Comparison of ENCODE assay signal across 16 mouse cellular contexts in the genomic region with DNA sequence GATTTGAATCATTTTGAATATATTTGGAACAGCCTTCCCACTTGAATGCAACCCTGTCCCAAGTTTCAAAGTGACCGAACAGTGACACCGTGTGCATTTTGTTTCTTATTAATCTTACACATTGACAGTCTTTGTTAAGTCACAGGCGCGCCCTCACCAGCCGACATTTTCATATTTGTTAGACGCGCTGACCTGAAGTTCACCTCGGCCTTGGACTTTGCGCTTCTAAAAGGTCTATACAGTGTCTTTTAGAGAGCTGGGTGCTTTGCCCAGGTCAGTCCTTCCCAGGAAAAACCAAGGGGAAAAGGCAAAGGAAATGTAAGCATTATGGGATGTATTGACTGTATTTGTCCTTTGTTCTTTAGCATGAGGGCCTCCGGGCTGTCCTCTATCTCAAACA. TPM values are rescaled to one million over a fixed set of nuclear protein-coding genes. Genes with fewer than 3 reads are reported as not detected.
A peak's percentile ranks its signal among the peaks of the same experiment; 100 is the strongest.
DNase-seq lines count a peak whose midpoint lies in the region; ATAC-seq lines count a peak whose summit lies in the region.
"Had no signal": no experiment of that assay in that cellular context is flagged by ENCODE, and none has a peak within 500 bp of the region (broad histone marks: within the 10 kb centered on the region; RNA-seq: fewer than 3 reads in every experiment).

No protein-coding gene starts in this region.

- peaks cover 87% of the 10 kb centered on the region for H3K27me3 ChIP-seq in hindbrain, embryonic 14.5 days (ENCODE audit: control insufficient read depth, insufficient read depth, low read length)
- no peaks in the 10 kb centered on the region for H3K27me3 ChIP-seq in kidney, embryonic 15.5 days
- H3K27me3 ChIP-seq in neural tube, embryonic 14.5 days (ENCODE audit: control insufficient read depth, insufficient read depth, low read length), result no peaks in the 10 kb centered on the region

- H3K4me2 ChIP-seq in hindbrain, embryonic 14.5 days (replicated peaks), result peak overlapping the region; percentile 81
- peak overlapping the region; percentile 25; the same call in 1 of the 2 replicates for H3K4me2 ChIP-seq in kidney, embryonic 15.5 days
- H3K4me2 ChIP-seq in neural tube, embryonic 14.5 days (ENCODE audit: low read depth, low read length), result peak overlapping the region; percentile 21; the same call in 1 of the 2 replicates
- H3K4me2 ChIP-seq: heart, embryonic 11.5 days; liver, embryonic 15.5 days had no signal

- H3K27ac ChIP-seq in hindbrain, embryonic 14.5 days, result peak overlapping the region; percentile 95
- peak overlapping the region; percentile 70 for H3K27ac ChIP-seq in kidney, embryonic 15.5 days
- H3K27ac ChIP-seq in neural tube, embryonic 14.5 days (ENCODE audit: low read depth, low read length), result peak overlapping the region; percentile 2
- H3K27ac ChIP-seq: liver, embryonic 15.5 days; midbrain, embryonic 10.5 days had no signal

- 0 out of 2 replicates have a peak overlapping the region, but pooled peaks have one; percentile 51 for H3K4me3 ChIP-seq in hindbrain, embryonic 14.5 days (replicated peaks; ENCODE audit: low read length)
- H3K4me3 ChIP-seq in kidney, embryonic 15.5 days (replicated peaks), result no peak overlapping the region
- no peak overlapping the region for H3K4me3 ChIP-seq in neural tube, embryonic 14.5 days (ENCODE audit: low read depth, low read length)
- H3K4me3 ChIP-seq: liver, embryonic 15.5 days; midbrain, embryonic 10.5 days had no signal

- intact Hi-C loops in left cerebral cortex, postnatal 4 days (cut with DNase I), result loop anchor here (10.0 kb wide), 1 partner anchor 320 kb away; no protein-coding TSS in a partner anchor

- H3K9me3 ChIP-seq in hindbrain, embryonic 14.5 days (ENCODE audit: control insufficient read depth, low read length), result no peaks in the 10 kb centered on the region
- no peaks in the 10 kb centered on the region for H3K9me3 ChIP-seq in kidney, embryonic 15.5 days (replicated peaks)
- no peaks in the 10 kb centered on the region for H3K9me3 ChIP-seq in neural tube, embryonic 14.5 days (ENCODE audit: control insufficient read depth, low read length)
- H3K9me3 ChIP-seq: liver, embryonic 15.5 days; midbrain, embryonic 10.5 days had no signal

- ATAC-seq in hindbrain, embryonic 14.5 days (ENCODE audit: low FRiP score), result no peak
- ATAC-seq in kidney, embryonic 15.5 days (replicated peaks; ENCODE audit: low FRiP score), result no peak
- no peak for ATAC-seq in neural tube, embryonic 14.5 days (ENCODE audit: low read depth)

- H3K36me3 ChIP-seq in hindbrain, embryonic 14.5 days (replicated peaks; ENCODE audit: control insufficient read depth, insufficient read depth), result no peaks in the 10 kb centered on the region
- H3K36me3 ChIP-seq in kidney, embryonic 15.5 days, result 0 out of 2 replicates have a peak, but pooled peaks cover 2% of the 10 kb centered on the region
- H3K36me3 ChIP-seq in neural tube, embryonic 14.5 days (ENCODE audit: control insufficient read depth, insufficient read depth, low read length), result peaks cover 4% of the 10 kb centered on the region; the same call in 1 of the 2 replicates
- H3K36me3 ChIP-seq: liver, embryonic 15.5 days; midbrain, embryonic 10.5 days had no signal

- H3K4me1 ChIP-seq in hindbrain, embryonic 14.5 days (replicated peaks; ENCODE audit: control insufficient read depth, insufficient read depth, low read length), result no peaks in the 10 kb centered on the region
- H3K4me1 ChIP-seq in kidney, embryonic 15.5 days, result peaks cover 78% of the 10 kb centered on the region
- H3K4me1 ChIP-seq in neural tube, embryonic 14.5 days (ENCODE audit: control insufficient read depth, insufficient read depth, low read length), result peaks cover 75% of the 10 kb centered on the region

- 5% methylated on average over 10 of the region's 10 CpGs for WGBS in hindbrain, embryonic 14.5 days
- 28% methylated on average over 10 of the region's 10 CpGs for WGBS in kidney, embryonic 15.5 days
- WGBS in neural tube, embryonic 14.5 days, result 6% methylated on average over 10 of the region's 10 CpGs

- peak; percentile 45 for DNase-seq in kidney, adult 18-20 months
- DNase-seq in kidney, adult 8-10 months, result no peak
- DNase-seq in hindbrain, embryonic 14.5 days (ENCODE audit: low spot score), result no peak
- DNase-seq in ovary, adult 18-20 months (ENCODE audit: low spot score), result no peak
- no peak for DNase-seq in left cerebral cortex, postnatal 4 days
- DNase-seq in natural killer cell, adult 2 months (ENCODE audit: low spot score in 2 of 2), result no peak
- DNase-seq: adrenal gland, adult 8-10 months; heart, postnatal 4 days; thymus, postnatal 4 days had no signal

- H3K9ac ChIP-seq in hindbrain, embryonic 14.5 days, result peak overlapping the region; percentile 70
- no peak overlapping the region for H3K9ac ChIP-seq in kidney, embryonic 15.5 days
- H3K9ac ChIP-seq in neural tube, embryonic 14.5 days (replicated peaks; ENCODE audit: low read depth, low read length), result no peak overlapping the region
- H3K9ac ChIP-seq: liver, embryonic 15.5 days had no signal

RNA-seq across cellular contexts. Expression of a gene that starts 3.1 kb away (rescaled TPM):
- polyA plus RNA-seq in hindbrain, embryonic 14.5 days (2014; fragmentation: Nextera tagmentation; extraction: Ambion mirVana), result 19.7 and 22.5 TPM in 2 replicates
- 1.5 and 1.8 TPM in 2 replicates for polyA plus RNA-seq in kidney, embryonic 15.5 days (2015; fragmentation: Nextera tagmentation; extraction: Ambion mirVana)
- 1.6 and 2.7 TPM in 2 replicates for polyA plus RNA-seq in neural tube, embryonic 14.5 days (2014; fragmentation: Nextera tagmentation; extraction: Ambion mirVana)
- not detected for total RNA-seq in left cerebral cortex, postnatal 4 days (2021)
- total RNA-seq: left cerebral cortex, postnatal 36 days had no signal
- polyA plus RNA-seq: midbrain, embryonic 10.5 days had no signal

RNA-seq across cellular contexts. Expression of a gene that starts 9.7 kb away (rescaled TPM):
- 175 and 180 TPM in 2 replicates for polyA plus RNA-seq in hindbrain, embryonic 14.5 days (2014; fragmentation: Nextera tagmentation; extraction: Ambion mirVana)
- 11.0 and 11.5 TPM in 2 replicates for polyA plus RNA-seq in kidney, embryonic 15.5 days (2015; fragmentation: Nextera tagmentation; extraction: Ambion mirVana)
- polyA plus RNA-seq in neural tube, embryonic 14.5 days (2014; fragmentation: Nextera tagmentation; extraction: Ambion mirVana), result 20.9 and 30.6 TPM in 2 replicates
- not detected for total RNA-seq in left cerebral cortex, postnatal 4 days (2021)
- total RNA-seq: left cerebral cortex, postnatal 36 days had no signal
- polyA plus RNA-seq: midbrain, embryonic 10.5 days had no signal

RNA-seq across cellular contexts. Expression of a gene that starts 13.8 kb away (rescaled TPM):
- polyA plus RNA-seq in hindbrain, embryonic 14.5 days (2014; fragmentation: Nextera tagmentation; extraction: Ambion mirVana), result 25.4 and 29.8 TPM in 2 replicates
- 4.2 and 4.3 TPM in 2 replicates for polyA plus RNA-seq in kidney, embryonic 15.5 days (2015; fragmentation: Nextera tagmentation; extraction: Ambion mirVana)
- polyA plus RNA-seq in neural tube, embryonic 14.5 days (2014; fragmentation: Nextera tagmentation; extraction: Ambion mirVana), result 10.1 and 15.7 TPM in 2 replicates
- not detected for total RNA-seq in left cerebral cortex, postnatal 4 days (2021)
- total RNA-seq: common myeloid progenitor, adult 5-6 weeks; heart, postnatal 4 days; left cerebral cortex, postnatal 36 days had no signal
- polyA plus RNA-seq: heart, embryonic 11.5 days; liver, embryonic 15.5 days; midbrain, embryonic 10.5 days had no signal

RNA-seq across cellular contexts. Expression of a gene that starts 17.4 kb away (rescaled TPM):
- polyA plus RNA-seq in hindbrain, embryonic 14.5 days (2014; fragmentation: Nextera tagmentation; extraction: Ambion mirVana), result 4.1 and 5.0 TPM in 2 replicates
- 2.1 and 2.4 TPM in 2 replicates for polyA plus RNA-seq in kidney, embryonic 15.5 days (2015; fragmentation: Nextera tagmentation; extraction: Ambion mirVana)
- polyA plus RNA-seq in neural tube, embryonic 14.5 days (2014; fragmentation: Nextera tagmentation; extraction: Ambion mirVana), result 1.8 and 2.2 TPM in 2 replicates
- not detected for total RNA-seq in left cerebral cortex, postnatal 4 days (2021)
- total RNA-seq: common myeloid progenitor, adult 5-6 weeks; left cerebral cortex, postnatal 36 days had no signal
- polyA plus RNA-seq: midbrain, embryonic 10.5 days had no signal

RNA-seq across cellular contexts. Expression of a gene that starts 18.4 kb away (rescaled TPM):
- 21.7 and 24.9 TPM in 2 replicates for polyA plus RNA-seq in hindbrain, embryonic 14.5 days (2014; fragmentation: Nextera tagmentation; extraction: Ambion mirVana)
- 9.5 and 11.8 TPM in 2 replicates for polyA plus RNA-seq in kidney, embryonic 15.5 days (2015; fragmentation: Nextera tagmentation; extraction: Ambion mirVana)
- polyA plus RNA-seq in neural tube, embryonic 14.5 days (2014; fragmentation: Nextera tagmentation; extraction: Ambion mirVana), result 10.8 and 13.4 TPM in 2 replicates
- total RNA-seq in left cerebral cortex, postnatal 4 days (2021), result not detected
- total RNA-seq: left cerebral cortex, postnatal 36 days had no signal
- polyA plus RNA-seq: midbrain, embryonic 10.5 days had no signal

Comparison
In these comparisons a context has a peak if more than half of its experiments do, and no peak if none do; other contexts are left out.
1. H3K27ac ChIP-seq: peak in every context shown above with its lines; median percentile 95 in hindbrain, embryonic 14.5 days; 70 in kidney, embryonic 15.5 days; 2 in neural tube, embryonic 14.5 days.
2. H3K4me2 ChIP-seq: peak in every context shown above with its lines; median percentile 81 in hindbrain, embryonic 14.5 days; 25 in kidney, embryonic 15.5 days; 21 in neural tube, embryonic 14.5 days.